Comparison of ENCODE assay signal across 12 mouse cellular contexts in the genomic region with DNA sequence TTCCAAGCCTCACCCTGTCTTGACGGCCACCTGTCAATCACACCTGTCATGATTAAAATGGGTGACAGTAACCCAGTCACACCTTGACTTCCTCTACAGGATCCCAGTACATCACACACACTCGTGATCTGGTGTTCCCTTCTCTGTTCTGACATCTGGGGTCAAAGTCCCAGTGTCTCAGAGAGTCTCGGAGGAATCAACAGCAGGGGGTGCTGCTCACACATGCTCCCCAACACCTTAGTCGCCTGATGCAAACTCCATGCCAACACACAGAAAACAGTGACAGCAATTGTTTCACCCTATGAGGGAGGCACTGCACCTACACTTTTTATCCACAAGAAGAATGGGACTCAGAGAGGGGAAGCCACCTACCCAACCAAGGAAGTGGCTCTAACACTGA. TPM values are rescaled to one million over a fixed set of nuclear protein-coding genes. Genes with fewer than 3 reads are reported as not detected.
DNase-seq lines count a peak whose midpoint lies in the region; ATAC-seq and TF ChIP-seq lines count a peak whose summit lies in the region.
"Had no signal": no experiment of that assay in that cellular context is flagged by ENCODE, and none has a peak within 500 bp of the region (broad histone marks: within the 10 kb centered on the region; RNA-seq: fewer than 3 reads in every experiment).

No protein-coding gene starts in this region.

- WGBS in intestine, postnatal 0 days = 40% methylated on average over 4 of the region's 4 CpGs
- 46% methylated on average over 4 of the region's 4 CpGs for WGBS in intestine, embryonic 15.5 days
- 63% methylated on average over 4 of the region's 4 CpGs for WGBS in midbrain, embryonic 14.5 days

- 0 out of 2 replicates have a peak, but pooled peaks cover under 1% of the 10 kb centered on the region for H3K4me1 ChIP-seq in intestine, postnatal 0 days (replicated peaks; ENCODE audit: control insufficient read depth, insufficient read depth, low read length)
- peaks cover 5% of the 10 kb centered on the region; the same call in 1 of the 2 replicates for H3K4me1 ChIP-seq in intestine, embryonic 15.5 days (replicated peaks)
- H3K4me1 ChIP-seq in midbrain, embryonic 14.5 days (ENCODE audit: control insufficient read depth, insufficient read depth, low read length) = peaks cover 8% of the 10 kb centered on the region

- peak; percentile 77 for TF ChIP-seq CTCF in intestine, postnatal 0 days (IDR thresholded peaks at IDR 0.05; ENCODE audit: low read depth)

- H3K36me3 ChIP-seq in intestine, postnatal 0 days (ENCODE audit: control insufficient read depth, insufficient read depth) = no peaks in the 10 kb centered on the region
- no peaks in the 10 kb centered on the region for H3K36me3 ChIP-seq in intestine, embryonic 15.5 days
- H3K36me3 ChIP-seq in midbrain, embryonic 14.5 days (ENCODE audit: control insufficient read depth, insufficient read depth, low read length) = no peaks in the 10 kb centered on the region
- H3K36me3 ChIP-seq: forebrain, embryonic 10.5 days had no signal

- H3K4me3 ChIP-seq in intestine, postnatal 0 days (ENCODE audit: low read depth, low read length) = no peak overlapping the region
- H3K4me3 ChIP-seq in intestine, embryonic 15.5 days (replicated peaks) = no peak overlapping the region
- no peak overlapping the region for H3K4me3 ChIP-seq in midbrain, embryonic 14.5 days (replicated peaks; ENCODE audit: low read depth, low read length)
- H3K4me3 ChIP-seq: forebrain, embryonic 10.5 days had no signal

- no peak overlapping the region for H3K4me2 ChIP-seq in intestine, postnatal 0 days (replicated peaks; ENCODE audit: low read depth)
- no peak overlapping the region for H3K4me2 ChIP-seq in intestine, embryonic 15.5 days (replicated peaks)
- H3K4me2 ChIP-seq in midbrain, embryonic 14.5 days (ENCODE audit: low read length) = no peak overlapping the region

- H3K27ac ChIP-seq in intestine, postnatal 0 days (ENCODE audit: low read depth, low read length) = no peak overlapping the region
- no peak overlapping the region for H3K27ac ChIP-seq in intestine, embryonic 15.5 days
- no peak overlapping the region for H3K27ac ChIP-seq in midbrain, embryonic 14.5 days (replicated peaks; ENCODE audit: low read depth, low read length)
- H3K27ac ChIP-seq: forebrain, embryonic 10.5 days had no signal

- DNase-seq in B cell, adult 2 months = peak; percentile 17 to 28
- DNase-seq in cerebellum, postnatal 10 days = no peak
- DNase-seq in frontal cortex, adult 2 months (ENCODE audit: extremely low spot score in 1 of 2, low spot score in 1 of 2) = no peak
- no peak for DNase-seq in midbrain, embryonic 14.5 days
- DNase-seq: cerebellum, adult 11 months; heart, postnatal 14 days had no signal

- H3K27me3 ChIP-seq in intestine, postnatal 0 days (replicated peaks; ENCODE audit: control insufficient read depth, insufficient read depth, low read length) = no peaks in the 10 kb centered on the region
- H3K27me3 ChIP-seq in intestine, embryonic 15.5 days (replicated peaks) = no peaks in the 10 kb centered on the region
- no peaks in the 10 kb centered on the region for H3K27me3 ChIP-seq in midbrain, embryonic 14.5 days (ENCODE audit: control insufficient read depth, insufficient read depth, low read length)

- no peaks in the 10 kb centered on the region for H3K9me3 ChIP-seq in intestine, postnatal 0 days (ENCODE audit: control insufficient read depth)
- no peaks in the 10 kb centered on the region for H3K9me3 ChIP-seq in intestine, embryonic 15.5 days
- H3K9me3 ChIP-seq in midbrain, embryonic 14.5 days (ENCODE audit: control insufficient read depth, low read length) = no peaks in the 10 kb centered on the region
- H3K9me3 ChIP-seq: forebrain, embryonic 10.5 days had no signal

- peak; percentile 69 for ATAC-seq in intestine, postnatal 0 days
- no peak for ATAC-seq in intestine, embryonic 15.5 days
- ATAC-seq in common myeloid progenitor, adult 5-6 weeks (replicated peaks; ENCODE audit: low read depth, poor library complexity, severe bottlenecking) = peak; percentile 43
- peak; percentile 54 for ATAC-seq in megakaryocyte progenitor cell, adult 5-6 weeks (replicated peaks; ENCODE audit: poor library complexity)
- no peak for ATAC-seq in midbrain, embryonic 14.5 days (ENCODE audit: low FRiP score, low TSS enrichment)

- H3K9ac ChIP-seq in intestine, postnatal 0 days (ENCODE audit: low read depth, low read length) = no peak overlapping the region
- no peak overlapping the region for H3K9ac ChIP-seq in intestine, embryonic 15.5 days
- no peak overlapping the region for H3K9ac ChIP-seq in midbrain, embryonic 14.5 days (replicated peaks; ENCODE audit: low read length)

RNA-seq across cellular contexts. Expression of gene Kifc3, which starts 47.2 kb away (rescaled TPM):
- polyA plus RNA-seq in intestine, postnatal 0 days (2015; fragmentation: Nextera tagmentation; extraction: Ambion mirVana) = 20.9 and 21.1 TPM in 2 replicates
- 28.6 and 31.3 TPM in 2 replicates for polyA plus RNA-seq in intestine, embryonic 15.5 days (2015; fragmentation: Nextera tagmentation; extraction: Ambion mirVana)
- 0.73 and 1.4 TPM in 2 replicates for total RNA-seq in common myeloid progenitor, adult 5-6 weeks (2017)
- 0.73 and 0.99 TPM in 2 replicates for total RNA-seq in megakaryocyte progenitor cell, adult 5-6 weeks (2015)
- total RNA-seq in megakaryocyte progenitor cell, adult 5-6 weeks (2017) = 0.68 and 1.4 TPM in 2 replicates
- 60.9 and 65.7 TPM in 2 replicates for polyA plus RNA-seq in frontal cortex, adult 2 months (2012; rRNA removed)
- 19.4 and 21.9 TPM in 2 replicates for polyA plus RNA-seq in midbrain, embryonic 14.5 days (2014; fragmentation: Nextera tagmentation; extraction: Ambion mirVana)

RNA-seq across cellular contexts. Expression of gene Cngb1, which starts 56.5 kb away (rescaled TPM):
- polyA plus RNA-seq in intestine, postnatal 0 days (2015; fragmentation: Nextera tagmentation; extraction: Ambion mirVana) = 0.63 and 0.94 TPM in 2 replicates
- 0.73 and 0.94 TPM in 2 replicates for polyA plus RNA-seq in intestine, embryonic 15.5 days (2015; fragmentation: Nextera tagmentation; extraction: Ambion mirVana)
- total RNA-seq in common myeloid progenitor, adult 5-6 weeks (2017) = 2.6 and 5.2 TPM in 2 replicates
- total RNA-seq in megakaryocyte progenitor cell, adult 5-6 weeks (2015) = 6.3 and 9.3 TPM in 2 replicates
- 2.8 and 3.0 TPM in 2 replicates for total RNA-seq in megakaryocyte progenitor cell, adult 5-6 weeks (2017)
- polyA plus RNA-seq in frontal cortex, adult 2 months (2012; rRNA removed) = 0.46 and 0.78 TPM in 2 replicates
- 0.47 and 0.59 TPM in 2 replicates for polyA plus RNA-seq in midbrain, embryonic 14.5 days (2014; fragmentation: Nextera tagmentation; extraction: Ambion mirVana)
- polyA plus RNA-seq: limb, embryonic 11.5 days had no signal

Comparison
In these comparisons a context has a peak if more than half of its experiments do, and no peak if none do; other contexts are left out.
1. ATAC-seq: peak in intestine, postnatal 0 days (single experiment), common myeloid progenitor, adult 5-6 weeks (single experiment) and megakaryocyte progenitor cell, adult 5-6 weeks (single experiment); none in intestine, embryonic 15.5 days (single experiment) and midbrain, embryonic 14.5 days (single experiment).
2. DNase-seq: peak in B cell, adult 2 months (2 of 2); none in cerebellum, postnatal 10 days (0 of 2), frontal cortex, adult 2 months (0 of 2) and midbrain, embryonic 14.5 days (single experiment).